Mouse (Mus musculus): Measurements from ENCODE around the gene Zkscan3. TPM values are rescaled to one million over a fixed set of nuclear protein-coding genes. Genes with fewer than 3 reads are reported as not detected.

Gene Zkscan3
- polyA plus RNA-seq, 2 experiments, result 74.6 to 81.2 TPM

GRCm38 (mm10) chr13:21415750-21416149 lies 13.2 kb upstream of the Zkscan3 start:
- Histone ChIP-seq H3K36me3 (ENCODE audit: control insufficient read depth, insufficient read depth, low read length) (no peaks in the 10 kb centered on the region), H3K9me3 (ENCODE audit: control insufficient read depth, low read length) (no peaks in the 10 kb centered on the region), H3K4me3 (replicated peaks; ENCODE audit: low read length) (no peak overlapping the region), H3K27ac (replicated peaks; ENCODE audit: low read depth, low read length) (no peak overlapping the region), H3K9ac (ENCODE audit: low read depth, low read length, severe bottlenecking) (no peak overlapping the region), H3K4me2 (replicated peaks; ENCODE audit: low read depth, low read length, severe bottlenecking) (no peak overlapping the region), H3K27me3 (ENCODE audit: control insufficient read depth, insufficient read depth, low read length) (no peaks in the 10 kb centered on the region), H3K4me1 (ENCODE audit: control insufficient read depth, insufficient read depth, low read length) (no peaks in the 10 kb centered on the region)
- WGBS, result 81% methylated on average over 2 of the region's 2 CpGs
- no peak for ATAC-seq (ENCODE audit: low FRiP score, low read depth)
- DNase-seq (ENCODE audit: low spot score), result no peak
- TF ChIP-seq POLR2A (IDR thresholded peaks at IDR 0.05; ENCODE audit: borderline replicate concordance, extremely low read depth, insufficient read depth, insufficient read length), result no peak

DNA sequence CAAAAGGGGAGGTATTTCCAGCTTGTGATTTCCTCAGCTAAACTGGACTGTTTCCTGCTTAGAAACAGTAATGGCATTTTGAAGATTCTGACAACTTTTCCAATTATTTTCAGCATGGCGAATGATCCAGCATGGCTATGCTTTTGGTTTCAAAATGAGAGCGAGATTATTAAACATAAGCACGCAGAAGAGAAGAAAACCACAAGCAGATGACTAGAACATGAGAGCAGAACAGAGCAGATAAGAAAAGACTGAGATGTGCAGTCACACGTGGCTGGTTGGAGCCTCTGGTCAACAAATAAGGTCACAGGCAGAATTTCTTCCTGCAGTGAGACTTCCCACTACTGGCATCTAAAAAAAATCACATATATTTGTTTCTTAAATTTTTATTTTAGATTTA lies 12.7 kb upstream of the Zkscan3 start:
- Histone ChIP-seq H3K27ac (replicated peaks; ENCODE audit: low read depth, low read length) (no peak overlapping the region), H3K4me2 (replicated peaks; ENCODE audit: low read depth, low read length, severe bottlenecking) (no peak overlapping the region), H3K9me3 (ENCODE audit: control insufficient read depth, low read length) (no peaks in the 10 kb centered on the region), H3K4me1 (ENCODE audit: control insufficient read depth, insufficient read depth, low read length) (no peaks in the 10 kb centered on the region), H3K4me3 (replicated peaks; ENCODE audit: low read length) (no peak overlapping the region), H3K27me3 (ENCODE audit: control insufficient read depth, insufficient read depth, low read length) (no peaks in the 10 kb centered on the region), H3K36me3 (ENCODE audit: control insufficient read depth, insufficient read depth, low read length) (no peaks in the 10 kb centered on the region), H3K9ac (ENCODE audit: low read depth, low read length, severe bottlenecking) (no peak overlapping the region)
- TF ChIP-seq POLR2A (IDR thresholded peaks at IDR 0.05; ENCODE audit: borderline replicate concordance, extremely low read depth, insufficient read depth, insufficient read length), result no peak
- WGBS, result 81% methylated on average over 4 of the region's 4 CpGs
- ATAC-seq (ENCODE audit: low FRiP score, low read depth) (no peak), DNase-seq (ENCODE audit: low spot score) (no peak)

DNA sequence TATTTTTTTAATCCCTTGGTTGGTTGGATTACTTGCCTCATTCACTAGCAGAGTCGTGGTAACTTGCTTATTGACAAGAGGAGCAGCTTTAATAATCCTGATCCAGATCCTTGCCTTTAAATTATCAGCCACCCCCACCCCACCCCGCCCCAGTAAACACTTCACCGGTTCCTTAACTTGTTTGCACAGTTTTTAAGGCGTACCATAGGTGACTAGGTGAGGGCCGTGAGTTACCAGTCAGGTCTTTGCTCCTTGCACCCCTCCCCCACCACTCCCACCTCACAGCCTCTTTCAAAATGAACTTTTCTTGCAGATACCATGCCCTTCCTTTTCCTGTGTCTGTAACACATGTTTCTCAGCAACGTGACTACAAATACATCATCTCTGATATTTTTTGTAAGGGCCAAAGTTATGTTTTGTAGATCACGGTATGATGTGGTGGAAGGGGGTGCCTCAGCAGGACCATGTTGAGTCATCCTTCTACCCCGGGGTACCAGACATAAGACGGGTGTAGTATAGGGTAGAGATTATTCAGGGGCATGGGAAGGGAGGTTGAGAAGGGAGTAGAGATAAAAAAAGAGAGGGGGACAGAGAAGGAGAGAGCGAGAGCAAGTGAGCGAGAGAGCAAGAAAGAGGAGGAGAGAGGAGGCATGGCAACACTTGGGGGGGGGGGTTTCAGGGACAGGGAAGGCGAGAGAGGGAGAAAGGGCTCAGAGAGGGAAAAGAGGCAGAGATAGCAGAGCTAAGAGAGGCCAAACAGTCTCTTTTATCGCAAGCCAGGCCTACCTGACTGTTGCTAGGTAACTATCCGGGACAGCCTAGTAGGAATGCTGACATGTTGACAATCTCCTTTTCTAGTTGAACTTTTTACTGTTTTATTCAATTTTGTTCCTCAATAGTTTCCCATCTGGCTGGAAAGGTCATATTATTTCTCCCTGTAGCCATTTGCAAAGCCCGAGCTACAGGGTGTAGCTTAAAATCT lies 12.0 kb upstream of the Zkscan3 start:
- no peaks in the 10 kb centered on the region for H3K27me3 ChIP-seq (ENCODE audit: control insufficient read depth, insufficient read depth, low read length)
- H3K4me1 ChIP-seq (ENCODE audit: control insufficient read depth, insufficient read depth, low read length), result no peaks in the 10 kb centered on the region
- no peak overlapping the region for H3K4me3 ChIP-seq (replicated peaks; ENCODE audit: low read length)
- no peaks in the 10 kb centered on the region for H3K9me3 ChIP-seq (ENCODE audit: control insufficient read depth, low read length)
- no peak for ATAC-seq (ENCODE audit: low FRiP score, low read depth)
- no peak overlapping the region for H3K4me2 ChIP-seq (replicated peaks; ENCODE audit: low read depth, low read length, severe bottlenecking)
- H3K36me3 ChIP-seq (ENCODE audit: control insufficient read depth, insufficient read depth, low read length), result no peaks in the 10 kb centered on the region
- no peak for TF ChIP-seq POLR2A (IDR thresholded peaks at IDR 0.05; ENCODE audit: borderline replicate concordance, extremely low read depth, insufficient read depth, insufficient read length)
- no peak overlapping the region for H3K9ac ChIP-seq (ENCODE audit: low read depth, low read length, severe bottlenecking)
- WGBS, result 74% methylated on average over 14 of the region's 15 CpGs
- DNase-seq (ENCODE audit: low spot score), result no peak
- H3K27ac ChIP-seq (replicated peaks; ENCODE audit: low read depth, low read length), result no peak overlapping the region

- H3K9ac ChIP-seq (ENCODE audit: low read depth, low read length, severe bottlenecking), result peak overlapping the region; percentile 65
- H3K4me1 ChIP-seq (ENCODE audit: control insufficient read depth, insufficient read depth, low read length), result no peaks in the 10 kb centered on the region
- no peaks in the 10 kb centered on the region for H3K27me3 ChIP-seq (ENCODE audit: control insufficient read depth, insufficient read depth, low read length)
- no peak for DNase-seq (ENCODE audit: low spot score)
- no peak for TF ChIP-seq POLR2A (IDR thresholded peaks at IDR 0.05; ENCODE audit: borderline replicate concordance, extremely low read depth, insufficient read depth, insufficient read length)
- peak overlapping the region; percentile 47 for H3K4me3 ChIP-seq (replicated peaks; ENCODE audit: low read length)
- peak overlapping the region; percentile 79 for H3K27ac ChIP-seq (replicated peaks; ENCODE audit: low read depth, low read length)
- H3K4me2 ChIP-seq (replicated peaks; ENCODE audit: low read depth, low read length, severe bottlenecking), result peak overlapping the region; percentile 77
- H3K36me3 ChIP-seq (ENCODE audit: control insufficient read depth, insufficient read depth, low read length), result no peaks in the 10 kb centered on the region
- no peaks in the 10 kb centered on the region for H3K9me3 ChIP-seq (ENCODE audit: control insufficient read depth, low read length)
- no peak for ATAC-seq (ENCODE audit: low FRiP score, low read depth)
- 47% methylated on average over 11 of the region's 11 CpGs for WGBS
Measured at GRCm38 (mm10) chr13:21408805-21409459, 6.4 kb upstream of the Zkscan3 start.

- 4% methylated on average over 27 of the region's 27 CpGs for WGBS
- no peaks in the 10 kb centered on the region for H3K4me1 ChIP-seq (ENCODE audit: control insufficient read depth, insufficient read depth, low read length)
- peak; percentile 96 for ATAC-seq (ENCODE audit: low FRiP score, low read depth)
- H3K9ac ChIP-seq (ENCODE audit: low read depth, low read length, severe bottlenecking), result peak overlapping the region; percentile 65
- no peaks in the 10 kb centered on the region for H3K27me3 ChIP-seq (ENCODE audit: control insufficient read depth, insufficient read depth, low read length)
- DNase-seq (ENCODE audit: low spot score), result peak; percentile 93
- no peaks in the 10 kb centered on the region for H3K9me3 ChIP-seq (ENCODE audit: control insufficient read depth, low read length)
- H3K36me3 ChIP-seq (ENCODE audit: control insufficient read depth, insufficient read depth, low read length), result no peaks in the 10 kb centered on the region
- H3K27ac ChIP-seq (replicated peaks; ENCODE audit: low read depth, low read length), result peak overlapping the region; percentile 79
- no peak for TF ChIP-seq POLR2A (IDR thresholded peaks at IDR 0.05; ENCODE audit: borderline replicate concordance, extremely low read depth, insufficient read depth, insufficient read length)
- peak overlapping the region; percentile 47 for H3K4me3 ChIP-seq (replicated peaks; ENCODE audit: low read length)
- peak overlapping the region; percentile 77 for H3K4me2 ChIP-seq (replicated peaks; ENCODE audit: low read depth, low read length, severe bottlenecking)
Measured at GRCm38 (mm10) chr13:21407969-21408804, 5.6 kb upstream of the Zkscan3 start.
